Mouse (Mus musculus) erythroid progenitor cell, adult 5-6 weeks (primary cell): ENCODE measurements around the gene Cstad. TPM values are rescaled to one million over a fixed set of nuclear protein-coding genes. Genes with fewer than 3 reads are reported as not detected.

ENCODE experiments used
- ATAC-seq: replicated peaks from 2 replicates; pipeline ENCODE4 v1.8.0; 2016; ENCODE audit warnings: moderate number of reproducible peaks, mild to moderate bottlenecking, moderate TSS enrichment, inconsistent platforms; ENCODE audit not compliant: poor library complexity, low FRiP score, severe bottlenecking
- total RNA-seq, 2 experiments: library from RNA; stranded (forward) in 1 of 2; stranded (reverse) in 1 of 2; fragments of 150-400 nt in 1 of 2; fragments of 186-747, 209-891 nt in 1 of 2; gene quantifications; 2 replicates each; pipeline versions ENCODE4 v1.2.3 to v1.2.4; 2015 to 2017; ENCODE audit warnings: low replicate concordance in 2 of 2

The Cstad gene
- total RNA-seq, 2 experiments from 2014 or later = not detected

- ATAC-seq = no peak
Measured at GRCm38 (mm10) chr2:30626058-30626675, 31.3 kb downstream of the Cstad start.

GRCm38 (mm10) chr2:30627338-30627737, 32.5 kb downstream of the Cstad start:
- ATAC-seq = no peak

GRCm38 (mm10) chr2:30628374-30628773, 33.5 kb downstream of the Cstad start:
- no peak for ATAC-seq

GRCm38 (mm10) chr2:30629038-30629761, 34.4 kb downstream of the Cstad start:
- no peak for ATAC-seq

- no peak for ATAC-seq
Measured at GRCm38 (mm10) chr2:30629860-30630259, 35.0 kb downstream of the Cstad start.

- ATAC-seq = no peak
Measured at GRCm38 (mm10) chr2:30636266-30636671, 41.4 kb downstream of the Cstad start.

GRCm38 (mm10) chr2:30637991-30638390, 43.2 kb downstream of the Cstad start:
- ATAC-seq = no peak

GRCm38 (mm10) chr2:30640021-30640481, 45.2 kb downstream of the Cstad start:
- no peak for ATAC-seq

GRCm38 (mm10) chr2:30642810-30643209, 48.0 kb downstream of the Cstad start:
- ATAC-seq = no peak

- no peak for ATAC-seq
Measured at GRCm38 (mm10) chr2:30643422-30643821, 48.6 kb downstream of the Cstad start.

GRCm38 (mm10) chr2:30646833-30647232, 52.0 kb downstream of the Cstad start:
- ATAC-seq = no peak

- ATAC-seq = no peak
Measured at GRCm38 (mm10) chr2:30647303-30647881, 52.6 kb downstream of the Cstad start.

- no peak for ATAC-seq
Measured at GRCm38 (mm10) chr2:30647882-30648494, 53.1 kb downstream of the Cstad start.

- ATAC-seq = no peak
Measured at GRCm38 (mm10) chr2:30650249-30650648, 55.4 kb downstream of the Cstad start.

- ATAC-seq = no peak
Measured at GRCm38 (mm10) chr2:30651831-30652230, 57.0 kb downstream of the Cstad start.

GRCm38 (mm10) chr2:30652581-30653037, 57.8 kb downstream of the Cstad start:
- ATAC-seq = no peak

GRCm38 (mm10) chr2:30653046-30653445, 58.2 kb downstream of the Cstad start:
- no peak for ATAC-seq

GRCm38 (mm10) chr2:30654158-30654557, 59.3 kb downstream of the Cstad start:
- no peak for ATAC-seq

- no peak for ATAC-seq
Measured at GRCm38 (mm10) chr2:30654582-30654981, 59.7 kb downstream of the Cstad start.

GRCm38 (mm10) chr2:30655746-30656145, 60.9 kb downstream of the Cstad start:
- ATAC-seq = no peak
